Comparison of ENCODE assay signal across 9 mouse cellular contexts in genomic region chr11:119937216-119937615, GRCm38 (mm10). TPM values are rescaled to one million over a fixed set of nuclear protein-coding genes. Genes with fewer than 3 reads are reported as not detected.
DNase-seq lines count a peak whose midpoint lies in the region; ATAC-seq and TF ChIP-seq lines count a peak whose summit lies in the region.
"Had no signal": no experiment of that assay in that cellular context is flagged by ENCODE, and none has a peak within 500 bp of the region (broad histone marks: within the 10 kb centered on the region; RNA-seq: fewer than 3 reads in every experiment).

No protein-coding gene starts in this region.

- DNase-seq in ES-E14 (ENCODE audit: low read depth, low spot score) = no peak
- DNase-seq in forebrain, postnatal 0 days = peak; percentile 84
- peak; percentile 74 to 80 for DNase-seq in left cerebral cortex, postnatal 36 days (ENCODE audit: low spot score in 2 of 2)
- DNase-seq in adipocyte (ENCODE audit: low spot score) = no peak
- DNase-seq in kidney, adult 8-10 months = no peak
- DNase-seq in ovary, adult 18-20 months (ENCODE audit: low spot score) = no peak
- DNase-seq: cerebellum, adult 11-12 months had no signal

- WGBS in hindbrain, embryonic 13.5 days = 53% methylated on average over 12 of the region's 12 CpGs
- 55% methylated on average over 12 of the region's 12 CpGs for WGBS in hindbrain, embryonic 12.5 days
- WGBS in forebrain, postnatal 0 days = 42% methylated on average over 12 of the region's 12 CpGs

- in situ Hi-C loops in ES-E14 (cut with MboI; ENCODE audit: low sequenced_read_pairs in 2 of 2, unreplicated experiment in 2 of 2) = no loop called here

- no peaks in the 10 kb centered on the region for H3K9me3 ChIP-seq in hindbrain, embryonic 13.5 days
- no peaks in the 10 kb centered on the region for H3K9me3 ChIP-seq in hindbrain, embryonic 12.5 days (replicated peaks)
- H3K9me3 ChIP-seq in ES-E14 (ENCODE audit: control insufficient read depth, insufficient read depth, low read depth, low read length) = no peaks in the 10 kb centered on the region
- H3K9me3 ChIP-seq in forebrain, postnatal 0 days (ENCODE audit: low read length) = no peaks in the 10 kb centered on the region

- H3K4me1 ChIP-seq in hindbrain, embryonic 13.5 days (replicated peaks) = peaks cover 67% of the 10 kb centered on the region
- H3K4me1 ChIP-seq in hindbrain, embryonic 12.5 days = peaks cover 54% of the 10 kb centered on the region
- H3K4me1 ChIP-seq in ES-E14 (ENCODE audit: control insufficient read depth in 2 of 2, insufficient read depth in 2 of 2, low read length in 2 of 2, poor library complexity in 1 of 2) = peaks cover 15 to 49% of the 10 kb centered on the region in 2 experiments
- H3K4me1 ChIP-seq in forebrain, postnatal 0 days (ENCODE audit: insufficient read depth) = peaks cover 64% of the 10 kb centered on the region

- no peak overlapping the region for H3K9ac ChIP-seq in hindbrain, embryonic 13.5 days
- H3K9ac ChIP-seq in hindbrain, embryonic 12.5 days = no peak overlapping the region
- peak overlapping the region; percentile 41 for H3K9ac ChIP-seq in ES-E14 (ENCODE audit: insufficient read depth, low read depth, low read length, poor library complexity, severe bottlenecking)
- H3K9ac ChIP-seq in forebrain, postnatal 0 days = no peak overlapping the region

- no peak overlapping the region for H3K4me2 ChIP-seq in hindbrain, embryonic 13.5 days
- no peak overlapping the region for H3K4me2 ChIP-seq in hindbrain, embryonic 12.5 days (replicated peaks)
- peak overlapping the region; percentile 34 for H3K4me2 ChIP-seq in forebrain, postnatal 0 days (ENCODE audit: low read depth)

- intact Hi-C loops in left cerebral cortex, postnatal 36 days (cut with DNase I) = loop anchor here (1.0 kb wide), 1 partner anchor 54 kb away; no protein-coding TSS in a partner anchor

- no peaks in the 10 kb centered on the region for H3K36me3 ChIP-seq in hindbrain, embryonic 13.5 days
- H3K36me3 ChIP-seq in hindbrain, embryonic 12.5 days = no peaks in the 10 kb centered on the region
- H3K36me3 ChIP-seq in ES-E14 (ENCODE audit: control insufficient read depth, insufficient read depth, low read length, poor library complexity, severe bottlenecking) = no peaks in the 10 kb centered on the region
- no peaks in the 10 kb centered on the region; the same call in 1 of the 2 replicates for H3K36me3 ChIP-seq in forebrain, postnatal 0 days (ENCODE audit: insufficient read depth)

- peaks cover 36% of the 10 kb centered on the region for H3K27me3 ChIP-seq in hindbrain, embryonic 13.5 days
- H3K27me3 ChIP-seq in hindbrain, embryonic 12.5 days = peaks cover 21% of the 10 kb centered on the region
- H3K27me3 ChIP-seq in forebrain, postnatal 0 days (ENCODE audit: insufficient read depth, low read length) = no peaks in the 10 kb centered on the region

- H3K4me3 ChIP-seq in hindbrain, embryonic 13.5 days = no peak overlapping the region
- H3K4me3 ChIP-seq in hindbrain, embryonic 12.5 days = no peak overlapping the region
- H3K4me3 ChIP-seq in ES-E14 (ENCODE audit: insufficient read depth in 1 of 2, low read depth in 1 of 2, low read length in 2 of 2, poor library complexity in 1 of 2, severe bottlenecking in 1 of 2) = peak overlapping the region in 1 of 2 experiments; percentile 18; a peak in 1 of 4 replicates
- H3K4me3 ChIP-seq in forebrain, postnatal 0 days (ENCODE audit: low read depth, low read length) = no peak overlapping the region; the same call in 1 of the 2 replicates

- no peak for TF ChIP-seq CTCF in forebrain, postnatal 0 days (IDR thresholded peaks at IDR 0.05; ENCODE audit: low read depth)

- ATAC-seq in hindbrain, embryonic 13.5 days (ENCODE audit: low FRiP score) = no peak
- ATAC-seq in hindbrain, embryonic 12.5 days (ENCODE audit: low FRiP score) = no peak
- ATAC-seq in forebrain, postnatal 0 days = peak; percentile 83

- peak overlapping the region; percentile 35; the same call in 1 of the 2 replicates for H3K27ac ChIP-seq in hindbrain, embryonic 13.5 days
- H3K27ac ChIP-seq in hindbrain, embryonic 12.5 days = no peak overlapping the region
- H3K27ac ChIP-seq in ES-E14 (ENCODE audit: insufficient read depth, low read depth, low read length, poor library complexity, severe bottlenecking) = peak overlapping the region; percentile 54
- peak overlapping the region; percentile 80 for H3K27ac ChIP-seq in forebrain, postnatal 0 days (ENCODE audit: low read depth, low read length)

TF ChIP-seq in ES-E14, 5 proteins besides CTCF, POLR2A, EP300 and RAD21:
- TF ChIP-seq MAFK (IDR thresholded peaks at IDR 0.05; ENCODE audit: insufficient read depth, low read depth, low read length) (no peak), CHD2 (IDR thresholded peaks at IDR 0.05; ENCODE audit: low read depth, low read length) (no peak), HCFC1 (IDR thresholded peaks at IDR 0.05; ENCODE audit: borderline replicate concordance, insufficient read depth, low read length) (no peak), ZC3H11A (IDR thresholded peaks at IDR 0.05; ENCODE audit: borderline replicate concordance, low read depth, low read length) (no peak)
TF ChIP-seq in ES-E14: peak in this region for 0.

RNA-seq across cellular contexts. Expression of gene Baiap2, which starts 5.3 kb away (rescaled TPM):
- polyA plus RNA-seq in hindbrain, embryonic 13.5 days (2015; fragmentation: Nextera tagmentation; extraction: Ambion mirVana) = 10.0 and 12.3 TPM in 2 replicates
- polyA plus RNA-seq in hindbrain, embryonic 12.5 days (2016; fragmentation: Nextera tagmentation; extraction: Ambion mirVana) = 10.6 TPM in 2 replicates
- total RNA-seq in ES-E14 (2012; rRNA removed) = 21.8 and 23.3 TPM in 2 replicates
- 42.3 and 52.0 TPM in 2 replicates for total RNA-seq in forebrain, postnatal 0 days (2014; rRNA removed)
- polyA plus RNA-seq in forebrain, postnatal 0 days (2015; fragmentation: Nextera tagmentation; extraction: Ambion mirVana) = 31.1 and 36.6 TPM in 2 replicates
- 100 to 1,000 TPM; 228 to 303 TPM for total RNA-seq in left cerebral cortex, postnatal 36 days (2021)

RNA-seq across cellular contexts. Expression of gene Chmp6, which starts 24.0 kb away (rescaled TPM):
- polyA plus RNA-seq in hindbrain, embryonic 13.5 days (2015; fragmentation: Nextera tagmentation; extraction: Ambion mirVana) = 100 and 103 TPM in 2 replicates
- 91.7 and 99.3 TPM in 2 replicates for polyA plus RNA-seq in hindbrain, embryonic 12.5 days (2016; fragmentation: Nextera tagmentation; extraction: Ambion mirVana)
- total RNA-seq in ES-E14 (2012; rRNA removed) = 48.1 and 58.1 TPM in 2 replicates
- total RNA-seq in forebrain, postnatal 0 days (2014; rRNA removed) = 91.1 and 91.9 TPM in 2 replicates
- polyA plus RNA-seq in forebrain, postnatal 0 days (2015; fragmentation: Nextera tagmentation; extraction: Ambion mirVana) = 102 and 105 TPM in 2 replicates
- 10 to 100 TPM; 43.7 to 45.4 TPM for total RNA-seq in left cerebral cortex, postnatal 36 days (2021)

Comparison
In these comparisons a context has a peak if more than half of its experiments do, and no peak if none do; other contexts are left out.
1. DNase-seq: peak in forebrain, postnatal 0 days (single experiment) and left cerebral cortex, postnatal 36 days (2 of 2); none in ES-E14 (single experiment), adipocyte (single experiment), kidney, adult 8-10 months (0 of 2) and ovary, adult 18-20 months (single experiment).